Mouse (Mus musculus) stomach, embryonic 15.5 days (tissue): ENCODE results near the gene Zfp280c. TPM values are rescaled to one million over a fixed set of nuclear protein-coding genes. Genes with fewer than 3 reads are reported as not detected.

Experiments
- microRNA-seq: library from miRNA; unstranded; fragments of <30 nt; microRNA quantifications from one replicate; pipeline ENCODE4, GENCODE M21; 2016
- polyA plus RNA-seq: library from polyadenylated mRNA; unstranded; fragments of >200 nt; fragmentation: Nextera tagmentation; extraction: Ambion mirVana; gene quantifications from 2 replicates; pipeline ENCODE4 v1.2.1, GENCODE M21; 2015

Zfp280c gene
- polyA plus RNA-seq, 1 experiment from 2014 or later = 7.8 TPM

Small RNAs within 50 kb of the gene (microRNA-seq; reads per million reads assigned to microRNA genes)
- gene Gm27828 = not detected

Other genes starting within 250 kb of the Zfp280c start
- 9.2 and 10.6 TPM in 2 replicates for gene Elf4, start 131.4 kb downstream of the Zfp280c start, polyA plus RNA-seq
- 73.3 and 89.2 TPM in 2 replicates for gene Aifm1, start 80.9 kb downstream of the Zfp280c start, polyA plus RNA-seq
- gene Rab33a, start 75.2 kb downstream of the Zfp280c start, polyA plus RNA-seq = 6.3 and 7.3 TPM in 2 replicates
- 12.3 and 13.3 TPM in 2 replicates for gene Slc25a14, start 28.9 kb upstream of the Zfp280c start, polyA plus RNA-seq
- gene Gpr119, start 80.0 kb upstream of the Zfp280c start, polyA plus RNA-seq = 0.21 and 0.27 TPM in 2 replicates
- 17.5 and 19.0 TPM in 2 replicates for gene Rbmx2, start 100.5 kb upstream of the Zfp280c start, polyA plus RNA-seq